Mouse (Mus musculus): Measurements from ENCODE around the gene Zbtb40. TPM values are rescaled to one million over a fixed set of nuclear protein-coding genes. Genes with fewer than 3 reads are reported as not detected.

Zbtb40 gene
- 10 to 100 TPM; 13.3 to 18.9 TPM for total RNA-seq (2023)

GRCm38 (mm10) chr4:137048550-137049032 lies at the start of gene Zbtb40:
Zbtb40 (minus strand) TSS chr4:137048801.

GRCm38 (mm10) chr4:136956751-136957446 lies 91.7 kb downstream of the Zbtb40 start, which contains the start of gene Epha8:
Epha8 (minus strand) TSS chr4:136956816.

Other genes with a start within 250 kb of the Zbtb40 start
- under 1 TPM in 1 of 2 experiments, not detected in 1; 0.18 TPM for gene Ephb2, start 212.8 kb downstream of the Zbtb40 start, total RNA-seq (2023)
- gene C1qb, start 162.6 kb downstream of the Zbtb40 start, total RNA-seq (2023): 100 to 1,000 TPM; 571 to 600 TPM
- 100 to 1,000 TPM; 495 to 536 TPM for gene C1qc, start 155.7 kb downstream of the Zbtb40 start, total RNA-seq (2023)
- 100 to 1,000 TPM; 507 to 530 TPM for gene C1qa, start 150.0 kb downstream of the Zbtb40 start, total RNA-seq (2023)
- gene Epha8, start 92.0 kb downstream of the Zbtb40 start, total RNA-seq (2023): not detected
- gene Wnt4, start 228.7 kb upstream of the Zbtb40 start, total RNA-seq (2023): not detected